Mouse (Mus musculus): ENCODE measurements around the gene Gid4.

DNA sequence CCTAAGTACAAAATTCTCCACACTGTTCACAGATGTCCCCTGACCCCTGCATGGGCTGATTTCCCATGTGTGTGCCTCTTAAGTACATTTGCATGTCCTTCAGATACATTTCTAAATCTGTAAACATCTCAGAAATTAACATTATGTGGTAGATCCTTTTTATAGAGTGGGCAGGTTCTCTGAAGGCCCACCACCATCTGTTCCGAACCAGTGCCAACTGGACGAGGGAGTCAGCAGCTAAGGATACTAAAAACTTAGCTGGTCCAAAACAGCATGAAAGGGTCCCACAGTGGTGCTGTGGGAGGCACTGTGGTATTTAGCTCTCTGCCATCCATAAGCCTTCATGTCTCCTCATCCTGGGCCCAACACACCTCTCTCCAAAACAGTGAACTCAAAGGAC is 19.8 kb upstream of the Gid4 start:
- TF ChIP-seq GATA1 (IDR thresholded peaks at IDR 0.05; ENCODE audit: borderline replicate concordance, low read length) (no peak), FLI1 (IDR thresholded peaks at IDR 0.05; ENCODE audit: low read length) (no peak)

Data from megakaryocyte, embryonic 14.5 days (primary cell).